Mouse (Mus musculus) MN1 (cell line): Measurements from ENCODE around the gene Fgf2.

Experiments used
- DNase-seq: peaks from one replicate; pipeline ENCODE4 v3.0.0-alpha.2; 2016; ENCODE audit warnings: low spot score

Gene Fgf2

DNA sequence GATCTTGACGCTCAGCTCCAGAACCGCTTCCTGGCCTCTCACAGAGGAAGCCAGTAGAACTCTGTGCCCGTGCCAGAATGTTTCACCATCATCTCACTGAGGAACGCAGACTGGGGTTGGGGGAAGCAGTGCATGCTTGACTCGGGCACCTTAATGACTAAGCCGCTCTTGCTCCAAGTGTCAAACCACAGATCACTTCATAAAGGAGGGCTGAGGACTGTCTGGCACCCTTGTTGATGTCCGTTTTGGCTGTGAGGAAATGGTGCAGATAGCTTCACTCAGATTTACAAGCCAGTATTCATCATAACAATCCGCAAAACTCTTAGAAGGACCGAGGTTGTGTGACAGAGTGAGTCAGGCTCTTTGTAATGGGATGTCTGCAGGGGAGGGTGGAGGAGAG is 12.6 kb downstream of the Fgf2 start:
- DNase-seq = no peak

DNA sequence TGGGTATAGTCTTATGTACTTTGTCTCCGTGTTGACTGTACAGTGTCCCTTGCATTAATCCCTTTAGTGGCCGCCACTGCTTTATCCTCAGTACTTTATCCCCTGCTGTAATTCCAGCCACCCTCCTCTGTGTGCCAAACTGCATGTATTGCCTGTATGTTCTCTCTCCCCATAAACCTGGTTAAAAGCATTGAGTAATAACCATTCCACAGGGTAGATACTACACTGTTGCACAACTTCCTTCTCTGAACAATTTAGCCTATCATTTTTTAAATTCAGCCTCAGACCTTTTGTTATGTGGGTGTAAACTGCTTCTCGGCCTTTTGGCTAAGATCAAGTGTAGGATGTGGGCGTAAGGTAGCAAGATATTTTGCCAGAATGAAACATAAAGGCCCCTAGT is 17.0 kb downstream of the Fgf2 start:
- DNase-seq = no peak

DNA sequence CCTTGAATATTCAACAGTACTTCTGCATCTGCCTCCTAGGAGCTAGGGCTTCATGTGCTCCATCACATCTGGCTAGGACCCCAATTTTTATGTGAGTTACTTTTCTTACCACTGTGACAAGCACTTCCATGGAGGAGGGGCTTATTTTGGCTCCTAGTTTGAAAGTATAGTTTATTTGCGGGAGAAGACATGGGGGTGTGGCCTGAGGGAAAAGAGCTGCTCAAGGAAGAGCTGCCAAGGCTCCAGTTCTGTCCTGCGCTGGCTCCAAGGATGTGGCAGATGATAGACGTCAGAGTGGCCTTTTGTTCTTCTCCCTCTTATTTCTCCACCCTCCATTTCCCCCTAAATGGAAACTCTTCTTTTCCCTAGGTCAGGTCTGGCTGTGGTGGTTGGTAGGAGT is 17.8 kb downstream of the Fgf2 start:
- no peak for DNase-seq

DNA sequence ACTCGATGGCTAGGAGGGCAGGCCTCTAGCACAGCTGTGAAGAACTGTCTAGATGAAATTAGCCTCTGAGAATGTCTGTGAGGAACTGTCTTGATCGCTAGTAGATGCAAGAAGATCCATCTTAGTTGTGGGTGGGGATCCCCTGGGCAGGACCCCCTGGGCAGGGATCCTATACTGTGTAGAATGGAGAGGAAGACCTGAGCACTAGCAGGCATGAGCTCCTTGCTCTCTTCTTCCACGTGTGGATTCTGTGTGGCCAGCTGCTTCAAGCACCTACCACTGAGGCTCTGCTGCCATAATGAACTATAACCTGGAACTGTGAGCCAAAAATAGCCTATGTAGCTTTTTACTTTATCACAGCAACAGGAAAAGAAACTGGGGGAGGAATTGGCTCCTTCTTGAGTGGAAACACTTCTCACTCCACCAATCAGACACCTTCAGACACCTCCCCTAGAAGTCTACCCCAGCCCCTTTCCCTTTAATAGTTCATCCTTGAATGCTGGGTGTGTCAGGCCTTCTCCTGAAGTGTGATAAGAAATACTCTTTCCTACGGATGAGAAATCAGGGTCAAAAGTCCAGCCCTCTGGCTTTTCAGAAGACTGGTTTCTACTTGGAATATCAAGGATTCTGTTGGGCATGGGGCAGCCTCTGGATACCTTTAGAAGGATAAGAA is 18.4 kb downstream of the Fgf2 start:
- no peak for DNase-seq

DNA sequence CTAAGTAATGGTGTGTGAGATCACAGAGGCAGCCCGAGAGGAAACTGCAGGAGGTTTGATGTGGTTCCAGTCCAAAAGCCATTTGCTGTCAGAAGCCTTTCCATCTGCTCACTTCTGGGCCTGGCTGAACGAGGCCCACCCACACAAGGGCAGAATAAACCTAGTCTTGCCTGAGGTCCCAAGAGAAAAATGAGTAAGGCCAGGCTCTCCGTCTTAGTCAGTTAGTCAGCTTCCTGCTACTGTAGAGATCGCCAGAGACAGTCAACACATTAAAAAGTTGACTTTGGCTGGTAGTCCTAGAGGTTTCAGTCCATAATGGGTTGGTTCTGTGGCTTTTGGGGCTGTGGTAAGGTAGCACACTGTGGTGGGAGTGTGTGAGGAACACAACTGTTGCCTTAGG is 22.3 kb downstream of the Fgf2 start:
- DNase-seq = no peak

DNA sequence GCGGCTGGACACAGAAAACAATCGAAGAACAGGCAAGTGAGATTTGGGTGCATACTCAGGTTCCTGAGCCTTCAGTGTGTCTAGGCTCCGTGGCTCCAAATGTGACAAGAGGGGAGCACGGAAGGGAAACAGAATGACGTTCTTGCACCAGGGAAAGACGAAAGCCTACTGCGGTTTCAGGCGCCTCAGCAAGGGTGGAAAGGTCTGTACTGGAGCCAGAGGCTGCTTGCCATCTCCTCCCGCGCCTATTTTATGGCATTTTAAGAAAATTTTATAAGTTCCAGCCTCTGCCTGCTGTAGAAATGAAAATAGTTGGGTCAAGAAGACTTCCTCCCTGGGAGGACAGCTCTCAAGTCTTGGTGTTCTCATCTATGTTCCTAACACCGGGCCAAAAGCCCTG is 25.6 kb downstream of the Fgf2 start:
- no peak for DNase-seq

DNA sequence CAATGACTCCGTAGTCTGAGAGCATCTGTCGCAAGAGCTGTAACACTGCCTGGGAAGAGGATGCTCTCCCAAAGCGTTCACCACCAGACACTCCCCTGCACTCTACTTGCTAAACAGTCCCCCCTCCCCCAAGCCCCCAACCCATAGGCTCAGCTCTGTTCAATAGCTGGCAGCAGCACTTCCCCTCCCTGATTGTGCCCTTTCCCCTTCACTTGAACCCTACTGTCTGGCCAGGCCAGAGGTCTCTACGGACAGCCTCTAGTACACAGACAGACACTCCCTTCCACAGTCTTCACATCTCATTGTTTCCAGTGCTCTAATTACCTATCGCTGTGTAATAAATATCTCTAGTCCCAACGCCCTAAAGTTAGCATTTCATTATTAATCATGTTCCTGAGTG is 29.8 kb downstream of the Fgf2 start:
- DNase-seq = no peak

DNA sequence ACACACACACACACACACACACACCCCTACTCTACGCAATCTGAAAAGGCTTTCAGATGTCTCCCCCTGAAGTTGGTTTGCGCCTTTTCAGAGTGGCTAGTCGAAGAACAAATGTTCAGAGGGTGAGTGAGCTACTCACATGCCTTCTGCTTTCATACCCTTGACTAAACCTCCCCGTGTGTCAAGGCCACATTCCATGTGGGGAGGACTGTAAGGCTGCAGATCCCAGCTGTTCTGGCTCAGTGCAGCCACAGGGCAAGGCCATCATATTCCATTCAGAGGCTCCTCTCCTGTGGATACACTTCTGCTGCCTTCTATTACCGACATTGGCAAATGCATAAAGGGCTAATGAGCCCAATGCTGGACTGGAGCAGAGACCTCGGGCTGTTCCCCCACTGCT is 30.3 kb downstream of the Fgf2 start:
- DNase-seq = no peak

DNA sequence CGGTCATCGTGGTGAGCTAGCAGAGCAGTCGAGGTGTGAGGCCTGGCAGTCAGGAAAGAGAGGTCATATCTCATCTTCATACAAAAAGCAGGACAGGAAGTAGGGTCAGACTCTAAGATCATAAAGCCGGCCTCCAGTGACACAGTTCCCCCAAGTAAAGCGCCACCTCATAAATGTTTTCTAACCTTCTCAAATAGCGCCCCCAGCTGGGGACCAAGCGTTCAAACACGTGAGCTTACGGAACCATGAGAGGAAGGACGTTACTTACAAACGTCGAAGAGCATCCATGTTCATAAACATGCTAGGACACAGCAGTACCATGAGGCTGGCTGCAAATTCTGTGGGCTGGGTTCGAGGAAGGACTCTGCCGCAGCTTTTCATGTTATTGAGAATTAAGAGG is 31.1 kb downstream of the Fgf2 start:
- no peak for DNase-seq

DNA sequence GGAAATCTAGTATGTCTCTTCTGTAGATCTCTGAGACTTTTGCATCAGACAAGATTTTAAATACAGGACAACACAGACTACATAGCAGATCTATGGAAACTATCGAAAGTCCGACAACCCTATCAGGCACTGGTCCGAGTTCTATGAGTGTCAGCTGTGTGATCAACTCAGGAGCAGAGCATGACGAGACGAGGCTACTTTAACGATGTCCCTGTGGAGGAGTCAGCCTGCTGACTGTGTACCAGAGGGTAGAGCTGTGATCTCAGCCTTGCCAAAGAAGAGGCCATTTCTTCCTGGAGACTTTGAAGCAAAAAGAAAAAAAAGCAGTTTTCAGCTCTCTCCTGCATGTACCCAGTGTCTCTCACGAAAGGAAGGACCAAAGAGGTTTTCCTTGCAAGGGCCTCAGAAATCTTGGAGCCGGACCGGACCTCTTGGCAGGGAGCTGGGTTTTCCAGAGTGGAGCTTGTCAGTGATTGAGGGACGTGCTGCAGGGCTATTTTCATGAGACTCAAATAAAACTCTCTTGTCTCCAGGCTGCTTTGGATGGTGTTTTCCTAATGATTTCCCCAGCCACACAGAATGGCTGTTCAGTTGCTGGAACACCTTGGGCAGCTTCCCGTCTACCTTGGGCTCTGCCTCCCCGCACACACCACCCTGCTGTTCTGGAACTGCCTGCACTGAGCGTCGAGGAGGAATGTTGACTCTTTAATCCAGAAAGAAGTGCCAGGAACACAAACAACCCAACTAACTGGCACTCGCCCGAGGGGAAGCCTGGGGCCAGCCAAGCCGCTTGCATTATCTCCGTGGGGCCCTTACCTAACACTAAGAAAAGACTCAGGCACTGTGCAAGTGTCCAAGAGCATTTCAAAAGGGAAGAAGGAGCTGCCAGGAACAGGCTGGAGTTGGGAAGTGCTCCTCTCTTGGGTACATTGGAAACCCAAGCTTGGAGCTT is 32.1 kb downstream of the Fgf2 start:
- DNase-seq = no peak

DNA sequence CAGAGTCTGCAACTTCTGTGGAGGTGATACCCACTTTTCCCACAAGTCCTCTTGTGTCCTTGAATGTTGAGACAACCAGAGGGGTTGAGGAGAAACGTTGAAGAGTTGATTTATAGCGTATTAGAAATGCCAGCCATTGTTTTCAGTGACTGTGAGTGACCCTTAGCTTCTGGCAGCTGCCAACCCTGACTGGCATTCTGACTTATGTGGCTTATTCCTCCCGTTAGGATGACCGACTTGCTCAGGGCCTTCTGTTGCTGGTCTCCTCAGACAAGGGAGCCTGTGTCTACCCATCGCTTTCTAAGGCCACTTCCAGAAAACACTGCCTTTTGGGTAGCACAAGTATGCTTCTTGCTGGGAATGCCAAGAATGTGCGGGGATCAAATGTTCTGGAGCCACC is 33.3 kb downstream of the Fgf2 start:
- DNase-seq = no peak

DNA sequence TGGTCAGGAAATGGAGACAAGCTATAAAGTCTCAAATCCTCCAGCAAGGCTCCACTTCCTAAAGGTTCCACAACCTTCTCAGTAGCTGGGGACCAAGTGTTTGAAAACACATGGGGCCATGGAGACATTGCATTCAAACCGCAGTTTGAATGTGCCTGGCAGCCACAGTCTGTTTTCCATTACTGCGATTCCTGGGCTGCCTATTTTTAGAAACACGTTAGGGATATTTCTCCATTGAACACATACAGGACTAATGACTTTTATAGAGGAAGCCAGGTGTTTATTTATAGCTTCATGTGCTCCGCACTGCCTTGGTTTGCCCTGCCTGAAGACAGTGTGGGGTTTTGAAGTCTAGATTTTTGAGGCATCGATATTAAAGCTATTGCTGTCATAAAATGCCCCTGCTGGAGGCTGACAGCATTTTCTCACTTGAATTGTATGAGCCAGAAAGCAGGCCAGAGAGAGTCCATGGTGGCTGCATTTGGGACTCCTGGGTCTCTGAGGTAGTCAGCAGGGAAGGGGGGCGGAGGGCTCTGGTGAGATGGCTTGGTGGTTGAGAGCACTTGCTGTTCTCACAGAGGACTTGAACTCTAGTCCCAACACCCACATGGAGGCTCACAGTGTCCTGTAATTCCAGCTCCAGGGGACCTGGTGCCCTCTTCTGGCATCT is 35.1 kb downstream of the Fgf2 start:
- DNase-seq = no peak

DNA sequence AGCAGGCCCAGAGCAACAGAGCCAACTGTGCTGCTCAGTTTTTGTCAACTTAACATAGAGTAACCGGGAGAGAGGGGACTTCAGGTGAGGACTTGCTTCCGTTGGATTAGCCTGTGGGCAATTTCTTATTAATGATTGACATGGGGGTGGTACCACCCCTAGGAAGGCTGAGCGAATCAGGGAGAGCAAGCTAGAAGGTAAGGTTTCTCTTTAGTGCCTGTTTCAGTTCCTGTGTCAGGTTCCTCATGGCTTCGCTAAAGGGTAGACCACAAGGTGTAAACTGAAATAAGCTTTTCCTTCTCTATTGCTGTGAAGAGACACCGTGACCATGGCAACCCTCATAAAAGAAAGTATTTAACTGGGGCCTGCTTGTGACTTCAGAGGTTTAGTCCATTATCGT is 39.2 kb downstream of the Fgf2 start:
- no peak for DNase-seq

DNA sequence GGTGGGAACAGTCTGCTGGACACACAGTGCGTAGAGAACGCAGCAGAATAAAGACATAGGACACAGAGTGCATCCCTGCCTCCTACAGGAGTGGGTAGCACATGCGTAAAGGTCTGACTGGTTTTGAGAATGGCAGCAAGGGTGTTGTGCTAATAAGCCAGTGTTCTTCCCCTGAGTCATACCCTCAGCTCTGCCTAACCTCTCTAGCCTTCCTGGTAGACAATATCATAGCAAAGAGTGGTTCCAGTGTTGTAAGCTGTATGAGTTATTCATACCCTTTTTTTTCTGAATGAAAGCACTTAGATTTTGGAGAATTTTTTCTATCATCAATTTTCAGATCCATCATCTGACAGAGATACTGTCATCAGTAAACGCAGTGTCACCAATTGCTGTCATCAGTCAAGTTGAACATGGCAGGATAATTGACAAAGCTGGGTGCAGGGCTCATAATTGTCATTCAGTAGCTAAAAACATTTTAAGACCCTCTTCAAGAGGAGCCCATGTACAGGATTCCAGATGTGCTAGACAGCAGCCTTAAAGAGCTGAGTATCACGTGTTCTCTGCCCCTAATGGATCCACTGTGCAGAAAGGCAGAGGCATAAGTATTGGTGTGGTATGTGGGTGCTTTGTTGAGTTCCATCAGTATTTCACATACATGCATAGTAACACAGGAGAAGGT is 48.9 kb downstream of the Fgf2 start:
- no peak for DNase-seq

DNA sequence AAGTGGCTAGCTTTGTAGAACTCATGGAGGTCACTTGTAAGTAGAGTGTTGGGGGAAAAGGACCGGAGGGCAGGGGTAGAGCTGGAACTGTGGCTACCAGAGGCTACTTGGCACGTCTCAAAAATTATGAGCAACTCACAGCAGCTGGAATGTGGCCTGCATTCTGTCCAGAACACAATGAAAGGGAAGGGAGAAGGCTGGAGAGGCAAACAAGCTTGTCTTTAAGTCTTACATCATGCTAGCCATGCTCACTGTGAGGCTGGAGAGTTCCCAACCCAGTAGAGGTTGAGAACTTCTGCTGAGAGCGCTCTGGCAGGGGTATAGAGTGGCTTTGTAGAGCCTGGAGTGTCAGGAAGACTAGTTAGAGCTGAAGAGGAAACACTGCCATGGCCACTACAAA is 49.5 kb downstream of the Fgf2 start:
- no peak for DNase-seq

DNA sequence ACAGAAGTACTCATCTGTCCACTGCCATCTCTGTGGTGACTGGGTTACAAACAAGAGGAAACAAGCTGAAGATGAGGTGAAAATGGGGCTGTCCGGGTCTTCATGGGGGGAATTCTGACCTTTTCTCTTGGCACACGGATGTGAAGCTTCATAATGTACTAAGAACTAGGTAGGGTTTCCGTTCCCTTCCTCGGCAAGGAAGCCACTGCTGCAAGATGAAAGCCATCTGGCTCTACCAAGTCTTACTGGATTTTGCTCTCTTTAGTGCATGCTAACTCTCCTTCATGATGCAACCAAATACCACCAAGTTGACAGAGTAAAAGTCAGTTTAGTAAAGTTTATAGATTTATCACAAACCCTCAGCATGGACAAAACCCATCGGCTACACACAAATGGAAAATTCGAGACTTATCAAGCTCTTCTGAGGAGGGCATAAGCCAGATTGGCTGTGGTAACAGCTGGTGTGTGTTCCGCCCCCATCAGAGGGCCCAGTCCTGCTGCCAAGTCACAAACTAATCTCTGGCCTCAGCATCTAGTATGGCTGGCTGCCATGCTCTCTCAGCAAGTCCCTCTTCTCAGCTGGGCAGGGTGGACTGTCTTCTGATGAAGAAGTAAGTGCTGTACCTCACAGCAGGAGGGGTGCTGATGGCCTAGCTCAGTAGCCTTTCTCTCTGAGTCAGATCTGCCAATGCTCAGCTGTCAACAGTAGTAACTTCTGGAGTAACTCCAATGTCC is 50.7 kb downstream of the Fgf2 start:
- no peak for DNase-seq

DNA sequence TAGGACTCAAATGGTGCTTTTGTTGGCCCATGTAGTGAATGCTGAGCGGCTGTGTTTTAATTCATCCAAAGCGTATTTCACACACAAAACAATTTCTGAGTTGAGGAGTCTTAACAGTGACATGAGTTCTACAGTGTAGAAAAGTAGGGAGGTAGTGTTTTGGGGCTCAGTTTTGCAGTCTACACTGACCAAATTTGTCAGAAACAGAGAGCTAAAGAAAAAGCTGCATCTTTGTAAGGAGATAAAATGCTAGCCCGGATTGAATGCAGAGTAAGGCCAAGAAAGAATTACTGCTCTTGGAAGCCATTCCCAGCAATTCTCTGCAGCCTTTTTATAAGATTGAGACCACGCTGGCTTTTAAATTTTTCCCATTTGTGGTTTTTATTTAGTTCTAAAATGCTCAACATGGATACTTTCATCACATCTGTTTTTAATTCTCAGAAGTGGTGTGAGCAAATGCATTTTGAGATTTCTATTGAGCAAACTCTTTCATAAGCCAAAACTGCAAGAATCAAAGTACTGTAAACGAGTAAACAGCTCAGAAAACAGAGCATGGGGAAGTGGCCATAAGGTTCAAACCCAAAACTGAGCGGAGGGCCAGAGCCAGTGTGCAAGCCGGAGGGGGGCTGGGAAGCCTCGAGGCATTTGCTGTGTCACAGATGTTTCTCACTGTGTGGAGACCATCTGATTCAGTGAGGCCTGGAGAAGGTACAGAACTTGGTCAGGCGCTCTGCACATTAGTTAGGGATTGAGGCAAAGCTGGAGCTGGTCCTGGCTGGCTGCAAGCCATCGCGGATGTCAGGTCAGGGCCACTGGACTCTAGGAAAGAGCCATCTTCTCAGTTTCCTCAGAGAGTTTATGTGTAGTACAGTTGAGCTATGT is 53.8 kb downstream of the Fgf2 start:
- DNase-seq = no peak

DNA sequence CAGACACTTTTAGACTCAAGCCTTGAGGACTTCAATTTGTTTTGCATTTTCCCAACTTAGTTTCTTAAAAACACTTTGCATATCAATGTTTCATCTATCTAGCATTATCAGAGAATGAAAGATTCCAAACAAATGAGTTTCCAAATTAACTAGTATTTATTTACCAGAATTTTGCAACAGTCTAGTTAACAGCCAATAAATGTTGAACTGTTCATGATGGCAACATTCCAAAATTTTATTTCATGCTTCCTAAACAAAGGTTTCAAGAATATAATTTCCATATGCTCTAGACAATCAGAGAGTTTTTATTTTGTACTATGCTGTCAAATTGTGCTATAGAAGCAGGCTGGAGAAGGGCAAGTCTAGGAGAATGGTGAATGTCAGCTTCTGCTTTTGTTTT is 59.5 kb downstream of the Fgf2 start:
- no peak for DNase-seq

DNA sequence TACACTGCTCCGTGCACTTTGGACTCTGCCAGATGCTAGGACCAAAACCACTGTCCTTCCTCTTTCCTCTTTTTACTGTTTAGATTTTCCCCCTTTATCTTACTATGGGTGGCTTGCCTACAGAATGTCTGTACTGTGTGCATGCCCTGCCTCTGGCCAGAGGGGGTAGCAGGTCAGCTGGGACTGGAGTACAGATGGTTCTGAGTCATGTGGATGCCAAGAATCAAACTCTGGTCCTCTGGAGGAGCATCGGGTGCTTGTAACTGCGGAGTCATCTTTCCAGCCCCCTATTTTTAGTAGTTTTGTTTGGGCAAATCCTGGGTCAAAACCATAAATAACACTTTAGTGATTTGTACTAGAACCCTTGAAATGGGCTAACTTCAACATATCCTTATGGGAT is 65.3 kb downstream of the Fgf2 start:
- peak; percentile 31 for DNase-seq

DNA sequence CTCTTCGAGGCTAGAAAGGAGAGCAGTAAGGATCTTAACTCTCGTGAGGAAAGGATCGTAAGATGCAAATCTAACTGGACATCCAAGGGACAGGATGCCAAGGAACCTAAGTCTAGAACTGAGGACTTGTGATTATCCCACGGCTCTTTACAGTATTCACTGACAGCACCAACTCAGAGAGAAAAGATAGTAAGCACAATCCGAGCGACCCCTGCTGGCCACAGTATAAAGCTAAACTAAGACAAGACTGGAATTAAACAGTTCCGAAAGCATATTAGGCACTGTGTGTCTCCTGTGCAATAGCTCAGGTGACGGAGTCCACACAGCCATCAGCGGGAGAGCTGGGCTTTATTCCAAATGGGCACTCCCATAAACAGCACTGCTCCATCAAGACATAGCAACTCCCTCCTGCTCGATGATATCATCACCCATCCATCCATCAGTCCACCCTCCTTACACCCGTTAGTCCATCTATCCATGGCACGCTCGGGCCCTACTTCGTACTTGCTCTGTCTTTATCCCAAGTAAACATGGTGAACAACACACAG is 66.3 kb downstream of the Fgf2 start:
- peak; percentile 77 for DNase-seq
